Mouse (Mus musculus) small intestine, adult 2 months (tissue): Measurements from ENCODE around the gene Tnrc18.

Experiments
- CTCF ChIP-seq: fragments of 200-500 bp; IDR thresholded peaks from 2 replicates; pipeline ENCODE4 v1.5.1; 2012; ENCODE audit warnings: low read depth, mild to moderate bottlenecking, control low read depth, inconsistent platforms, low read length, moderate library complexity, mixed read lengths; ENCODE audit not compliant: insufficient replicate concordance, insufficient read length; ENCODE audit errors: extremely low read depth
- POLR2A ChIP-seq: fragments of 200-500 bp; IDR thresholded peaks from 2 replicates; pipeline ENCODE4 v1.6.1; 2012; ENCODE audit warnings: low read depth, mild to moderate bottlenecking, control low read depth, inconsistent platforms, low read length, moderate library complexity

DNA sequence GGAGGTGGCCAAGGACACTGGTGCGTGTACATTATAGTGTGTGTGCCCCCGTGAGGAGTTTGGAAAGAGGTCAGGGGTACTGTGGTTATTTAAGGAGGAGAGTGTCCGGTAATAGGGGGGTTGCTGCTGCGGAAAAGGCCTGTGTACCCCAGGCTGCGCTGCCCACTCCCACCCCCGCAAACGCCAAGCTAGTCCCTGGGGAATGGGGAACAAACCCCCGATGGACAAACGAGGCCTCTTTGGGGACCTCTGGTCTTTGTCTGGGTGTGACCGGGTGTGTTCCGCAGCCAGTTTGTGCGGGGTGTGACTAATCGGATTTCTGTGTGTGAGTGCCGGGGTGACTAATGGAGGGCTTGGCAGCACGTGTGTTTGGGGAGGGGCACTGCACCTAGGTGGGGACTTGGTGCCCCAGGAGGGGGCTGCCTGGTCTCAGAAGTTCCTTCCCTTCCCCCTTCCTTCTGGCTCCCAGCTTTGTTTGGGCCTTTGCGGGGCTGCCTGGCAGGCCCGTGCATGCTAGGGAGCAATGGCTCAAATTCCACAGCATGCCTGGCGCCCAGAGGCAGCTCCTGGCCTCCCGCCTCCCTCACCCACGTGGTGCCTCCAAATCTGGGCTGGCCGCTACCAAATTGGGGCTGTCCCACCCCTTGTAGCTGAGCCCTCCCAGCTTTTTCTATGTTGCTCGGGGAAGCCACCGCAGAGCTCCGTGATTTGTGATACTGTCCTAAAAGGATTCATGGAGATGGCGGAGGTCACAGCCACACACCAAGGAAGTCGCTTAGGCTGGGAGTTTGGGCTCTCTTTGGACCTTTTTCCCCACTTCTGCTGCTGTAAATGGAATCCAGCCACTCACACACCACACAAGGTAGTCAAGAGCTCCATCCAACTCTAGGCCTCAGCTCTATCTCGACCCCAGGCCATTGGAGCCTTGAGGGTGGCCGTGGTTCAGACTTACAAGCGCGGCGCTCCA is 5.9 kb upstream of the Tnrc18 start:
- TF ChIP-seq CTCF (no peak), POLR2A (peak; percentile 64; the same call in 1 of the 2 replicates)
